Mouse (Mus musculus) v-Abl transformed pro-B cells (cell line): ENCODE results near the gene Tas2r122.
"Not testable (repeated sequence)": the region's sequence is repeated elsewhere in the genome, so short reads cannot be mapped to it uniquely, and the experiment has no call there.

Source experiments
- in situ Hi-C, 2 experiments: fragments of 400-800 bp; cut with MboI; formaldehyde crosslinking; loops; one replicate each; pipeline ENCODE4 v1.15.1; 2025; ENCODE audit not compliant: unreplicated experiment in 2 of 2

Tas2r122 gene

DNA sequence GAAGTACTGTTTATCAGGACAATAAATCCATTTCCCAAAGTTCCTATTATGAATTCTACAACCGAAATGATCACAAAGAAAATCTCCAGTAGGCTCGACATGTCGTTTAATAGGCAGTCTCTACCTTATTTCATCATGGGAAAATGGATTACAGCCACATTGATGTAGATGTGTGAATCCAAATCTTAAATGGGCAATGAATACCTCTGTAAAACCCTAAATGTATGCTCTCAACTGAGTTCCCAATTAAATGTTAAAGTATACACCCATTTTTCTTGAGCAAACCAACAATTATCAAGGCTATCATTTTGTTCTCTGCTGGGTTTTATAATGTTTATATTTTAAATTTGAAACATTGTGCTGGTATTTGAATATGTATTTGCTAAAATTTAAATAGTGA is at the start of gene Tas2r122:
TSS of gene Tas2r122 (minus strand) at position 101 of the 400 bp plus-strand sequence.
- in situ Hi-C loops: no loop called here

DNA sequence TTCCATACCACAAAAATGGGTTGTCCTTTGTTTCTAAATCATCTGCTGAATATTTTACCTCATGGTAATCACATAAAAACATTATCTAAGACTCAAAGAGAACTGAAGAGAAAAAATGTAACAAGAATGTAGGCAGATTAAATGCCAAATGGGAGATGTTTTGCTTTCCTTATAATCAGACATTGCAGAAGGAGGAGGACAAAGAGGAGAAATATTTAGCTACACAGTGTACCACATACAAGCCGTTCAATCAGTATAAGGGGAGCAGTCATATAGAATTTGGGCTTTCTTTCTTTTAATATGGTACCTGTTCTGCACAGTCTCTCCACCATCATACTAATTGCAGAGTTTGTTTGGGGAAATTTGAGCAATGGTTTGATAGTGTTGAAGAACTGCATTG is 42.7 kb upstream of the Tas2r122 start, which contains the start of gene Tas2r124:
TSS of gene Tas2r124 (plus strand) at position 301 of the 400 bp plus-strand sequence.
- in situ Hi-C loops: no loop called here

DNA sequence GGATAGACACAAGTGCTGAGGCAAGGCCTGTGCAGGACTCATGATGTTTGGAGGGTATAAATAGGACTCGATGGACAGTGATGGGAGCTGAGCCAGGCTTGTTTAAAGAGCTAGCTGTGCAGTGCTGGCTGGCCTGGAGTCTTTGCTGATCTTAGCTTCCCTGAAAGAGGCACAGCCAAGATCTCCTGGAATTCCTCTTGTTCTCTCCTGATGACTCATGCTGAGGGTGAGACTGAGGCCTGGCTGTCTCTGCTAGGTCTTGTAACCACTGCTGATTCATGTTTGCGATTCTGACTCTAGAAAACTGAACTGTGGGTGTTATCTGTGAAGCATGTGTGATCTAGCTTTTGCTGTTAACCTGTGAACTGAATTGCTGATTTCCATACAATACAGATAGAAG is 38.5 kb upstream of the Tas2r122 start:
- in situ Hi-C loops: no loop called here

DNA sequence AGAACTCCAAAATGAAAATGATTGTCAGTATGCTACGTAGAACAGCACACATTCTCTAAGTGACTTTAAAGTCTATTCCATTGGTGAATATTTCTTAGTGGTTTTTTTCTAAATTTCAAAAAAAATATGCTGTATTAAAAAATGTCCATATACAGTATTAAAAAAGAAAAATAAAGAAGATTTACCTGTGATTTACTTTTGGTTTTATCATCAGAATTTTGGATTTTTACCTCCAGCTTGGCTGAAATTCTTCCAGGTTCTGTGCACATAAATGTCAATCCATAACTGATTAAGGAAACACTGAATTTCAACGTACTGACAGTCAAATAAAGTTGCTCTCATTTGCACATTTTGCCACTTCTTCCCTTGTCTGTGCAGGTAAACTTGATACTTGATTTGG is 26.2 kb upstream of the Tas2r122 start, which contains the start of gene Tas2r115:
TSS of gene Tas2r115 (minus strand) at position 101 of the 400 bp plus-strand sequence.
- in situ Hi-C loops: no loop called here

GRCm38 (mm10) chr6:132700907-132701306 is 10.8 kb downstream of the Tas2r122 start, which contains the start of gene Tas2r121:
Tas2r121 (minus strand) TSS chr6:132701007.
- in situ Hi-C loops: no loop called here

- in situ Hi-C loops: not testable (repeated sequence)
Observed at GRCm38 (mm10) chr6:132691596-132691995, 20.1 kb downstream of the Tas2r122 start.
